Mouse (Mus musculus) embryonic facial prominence, embryonic 14.5 days (tissue): Measurements from ENCODE around the gene Pnkp. TPM values are rescaled to one million over a fixed set of nuclear protein-coding genes. Genes with fewer than 3 reads are reported as not detected.

Experiments used
- ATAC-seq: fragments of 200-750 bp; cut with Nextera tagmentation; 2 replicates; pipeline ENCODE4 v1.8.0; 2017; ENCODE audit warnings: low read depth, moderate number of reproducible peaks, moderate TSS enrichment
- DNase-seq: peaks from one replicate; pipeline ENCODE4 v3.0.0-alpha.2; 2015; ENCODE audit warnings: low spot score
- H3K27ac ChIP-seq: fragments of 300-500 bp; sonication (generic); replicated peaks from 2 replicates; pipeline ENCODE4 v1.5.1; 2014; ENCODE audit warnings: low read depth, mild to moderate bottlenecking, low read length, moderate library complexity
- H3K27me3 ChIP-seq: fragments of 300-500 bp; sonication (generic); replicated peaks from 2 replicates; pipeline ENCODE4 v1.6.1; 2014; ENCODE audit warnings: low read length; ENCODE audit not compliant: control insufficient read depth, insufficient read depth
- H3K36me3 ChIP-seq: fragments of 300-500 bp; sonication (generic); 2 replicates; pipeline ENCODE4 v1.6.1; 2014; ENCODE audit warnings: low read length, mixed read lengths; ENCODE audit not compliant: control insufficient read depth, insufficient read depth
- H3K4me1 ChIP-seq: fragments of 300-500 bp; sonication (generic); 2 replicates; pipeline ENCODE4 v1.6.1; 2014; ENCODE audit warnings: antibody characterized with exemption, low read length; ENCODE audit not compliant: control insufficient read depth, insufficient read depth
- H3K4me2 ChIP-seq: fragments of 300-500 bp; sonication (generic); 2 replicates; pipeline ENCODE4 v1.6.1; 2014; ENCODE audit warnings: low read depth, mild to moderate bottlenecking, low read length, moderate library complexity, mixed read lengths
- H3K4me3 ChIP-seq: fragments of 300-500 bp; sonication (generic); 2 replicates; pipeline ENCODE4 v1.5.1; 2014; ENCODE audit warnings: low read depth, mild to moderate bottlenecking, low read length
- H3K9ac ChIP-seq: fragments of 300-500 bp; sonication (generic); 2 replicates; pipeline ENCODE4 v1.6.1; 2014; ENCODE audit warnings: low read depth, mild to moderate bottlenecking, low read length, moderate library complexity, mixed read lengths
- H3K9me3 ChIP-seq: fragments of 300-500 bp; sonication (generic); 2 replicates; pipeline ENCODE4 v1.6.1; 2016; ENCODE audit warnings: low read length; ENCODE audit not compliant: control insufficient read depth
- WGBS: fragments of 180-500 bp; shearing (Covaris S2); extraction: QIAGEN DNeasy Blood & Tissue Kit; methylation state at CpG from one replicate; pipeline ENCODE4 v1.1.7; 2014; 5-methylcytosine and 5-hydroxymethylcytosine counted together
- polyA plus RNA-seq: library from polyadenylated mRNA; unstranded; fragments of >200 nt; fragmentation: Nextera tagmentation; extraction: Ambion mirVana; gene quantifications from 2 replicates; pipeline ENCODE4 v1.2.1, GENCODE M21; 2014

Gene Pnkp
- polyA plus RNA-seq, 1 experiment from 2014 or later: 23.4 TPM

GRCm38 (mm10) chr7:44894175-44894574 lies 37.2 kb downstream of the Pnkp start:
- Histone ChIP-seq H3K36me3 (peaks cover 19% of the 10 kb centered on the region), H3K4me2 (no peak overlapping the region), H3K4me1 (peaks cover 35% of the 10 kb centered on the region), H3K27me3 (no peaks in the 10 kb centered on the region), H3K4me3 (no peak overlapping the region), H3K9me3 (no peaks in the 10 kb centered on the region), H3K27ac (peak overlapping the region; percentile 99), H3K9ac (no peak overlapping the region)
- no peak for DNase-seq
- ATAC-seq: no peak
- 86% methylated on average over 3 of the region's 3 CpGs for WGBS

GRCm38 (mm10) chr7:44895206-44895592 lies 38.3 kb downstream of the Pnkp start:
- H3K4me2 ChIP-seq: peak overlapping the region; percentile 77
- 62% methylated on average over 7 of the region's 7 CpGs for WGBS
- H3K9me3 ChIP-seq: no peaks in the 10 kb centered on the region
- DNase-seq: no peak
- H3K4me1 ChIP-seq: peaks cover 35% of the 10 kb centered on the region
- H3K36me3 ChIP-seq: peaks cover 21% of the 10 kb centered on the region
- no peak for ATAC-seq
- H3K27ac ChIP-seq: peak overlapping the region; percentile 99
- no peak overlapping the region for H3K9ac ChIP-seq
- H3K27me3 ChIP-seq: no peaks in the 10 kb centered on the region
- H3K4me3 ChIP-seq: peak overlapping the region; percentile 62

- Histone ChIP-seq H3K9ac (peak within 1 kb of the TSS; percentile 69), H3K36me3 (peaks cover 21% of the 10 kb centered on the region), H3K4me1 (peaks cover 30% of the 10 kb centered on the region), H3K27me3 (no peaks in the 10 kb centered on the region), H3K4me3 (peak within 1 kb of the TSS; percentile 62), H3K4me2 (peak within 1 kb of the TSS; percentile 77), H3K9me3 (no peaks in the 10 kb centered on the region), H3K27ac (peak within 1 kb of the TSS; percentile 99)
- peak; percentile 96 for DNase-seq
- ATAC-seq: peak; percentile 70
- WGBS: 1% methylated on average over 29 of the region's 34 CpGs
These were observed 38.9 kb downstream of the Pnkp start, which contains the start of gene Fuz for GRCm38 (mm10) chr7:44895593-44896434. TSS of gene Fuz (plus strand) at chr7:44896079.

- no peak for ATAC-seq
- H3K4me1 ChIP-seq: peaks cover 26% of the 10 kb centered on the region
- H3K27ac ChIP-seq: peak overlapping the region; percentile 99
- peak overlapping the region; percentile 69 for H3K9ac ChIP-seq
- DNase-seq: no peak
- no peaks in the 10 kb centered on the region for H3K9me3 ChIP-seq
- H3K27me3 ChIP-seq: no peaks in the 10 kb centered on the region
- peaks cover 26% of the 10 kb centered on the region for H3K36me3 ChIP-seq
- H3K4me3 ChIP-seq: peak overlapping the region; percentile 62
- WGBS: 26% methylated on average over 9 of the region's 10 CpGs
- peak overlapping the region; percentile 77 for H3K4me2 ChIP-seq
These were observed 39.6 kb downstream of the Pnkp start for GRCm38 (mm10) chr7:44896499-44896898.

GRCm38 (mm10) chr7:44898607-44899006 lies 41.7 kb downstream of the Pnkp start:
- DNase-seq (no peak), ATAC-seq (no peak)
- WGBS: 27% methylated on average over 18 of the region's 19 CpGs
- peaks cover 45% of the 10 kb centered on the region for H3K36me3 ChIP-seq
- no peaks in the 10 kb centered on the region for H3K27me3 ChIP-seq
- H3K4me2 ChIP-seq: no peak overlapping the region
- H3K9ac ChIP-seq: no peak overlapping the region
- H3K9me3 ChIP-seq: no peaks in the 10 kb centered on the region
- H3K4me1 ChIP-seq: peaks cover 20% of the 10 kb centered on the region
- no peak overlapping the region; the same call in 1 of the 2 replicates for H3K27ac ChIP-seq
- no peak overlapping the region for H3K4me3 ChIP-seq

GRCm38 (mm10) chr7:44900632-44901031 lies 43.7 kb downstream of the Pnkp start:
- 89% methylated on average over 11 of the region's 11 CpGs for WGBS
- H3K4me2 ChIP-seq: no peak overlapping the region

GRCm38 (mm10) chr7:44901230-44901722 lies 44.3 kb downstream of the Pnkp start:
- WGBS: 32% methylated on average over 20 of the region's 21 CpGs

More at GRCm38 (mm10) chr7:44900632-44901031, 43.7 kb downstream of the Pnkp start:
- Histone ChIP-seq H3K36me3 (peaks cover 65% of the 10 kb centered on the region), H3K27ac (no peak overlapping the region), H3K9ac (no peak overlapping the region), H3K27me3 (no peaks in the 10 kb centered on the region), H3K4me1 (peaks cover 14% of the 10 kb centered on the region), H3K9me3 (no peaks in the 10 kb centered on the region), H3K4me3 (no peak overlapping the region)
- DNase-seq (no peak), ATAC-seq (no peak)

GRCm38 (mm10) chr7:44905430-44905829 lies 48.5 kb downstream of the Pnkp start:
- WGBS: 93% methylated on average over 20 of the region's 20 CpGs
- H3K9me3 ChIP-seq: no peaks in the 10 kb centered on the region
- H3K4me3 ChIP-seq: no peak overlapping the region
- no peak for ATAC-seq
- H3K27ac ChIP-seq: no peak overlapping the region
- no peak for DNase-seq
- no peak overlapping the region for H3K9ac ChIP-seq
- H3K4me1 ChIP-seq: peaks cover 5% of the 10 kb centered on the region
- peaks cover 97% of the 10 kb centered on the region for H3K36me3 ChIP-seq
- H3K4me2 ChIP-seq: no peak overlapping the region
- H3K27me3 ChIP-seq: no peaks in the 10 kb centered on the region

More at GRCm38 (mm10) chr7:44901230-44901722, 44.3 kb downstream of the Pnkp start:
- peak overlapping the region; percentile 54 for H3K4me2 ChIP-seq
- H3K9ac ChIP-seq: peak overlapping the region; percentile 54
- H3K4me3 ChIP-seq: peak overlapping the region; percentile 30
- H3K27me3 ChIP-seq: no peaks in the 10 kb centered on the region
- peak; percentile 75 for DNase-seq
- H3K36me3 ChIP-seq: peaks cover 72% of the 10 kb centered on the region
- peak overlapping the region; percentile 58 for H3K27ac ChIP-seq
- H3K9me3 ChIP-seq: no peaks in the 10 kb centered on the region
- peaks cover 14% of the 10 kb centered on the region for H3K4me1 ChIP-seq
- ATAC-seq: peak; percentile 44; the same call in 1 of the 2 replicates
